Comparison of ENCODE assay signal across 31 mouse cellular contexts in genomic region chr6:139295701-139296100, GRCm38 (mm10).
DNase-seq lines count a peak whose midpoint lies in the region; ATAC-seq and TF ChIP-seq lines count a peak whose summit lies in the region.
"Had no signal": no experiment of that assay in that cellular context is flagged by ENCODE, and none has a peak within 500 bp of the region (broad histone marks: within the 10 kb centered on the region; RNA-seq: fewer than 3 reads in every experiment).

No protein-coding gene starts in this region.

- no peak overlapping the region for H3K9ac ChIP-seq in forebrain, postnatal 0 days
- H3K9ac ChIP-seq in forebrain, embryonic 11.5 days (ENCODE audit: low read length), result no peak overlapping the region
- H3K9ac ChIP-seq: forebrain, embryonic 12.5 days; heart, embryonic 12.5 days; hindbrain, embryonic 13.5 days; limb, embryonic 15.5 days; liver, embryonic 14.5 days; lung, embryonic 15.5 days had no signal

- peak; percentile 40; the same call in 1 of the 2 replicates for ATAC-seq in forebrain, postnatal 0 days
- no peak for ATAC-seq in forebrain, embryonic 11.5 days (replicated peaks; ENCODE audit: low FRiP score)
- ATAC-seq: intestine, embryonic 16.5 days; midbrain, embryonic 16.5 days; Patski had no signal

- no peak overlapping the region for H3K27ac ChIP-seq in forebrain, postnatal 0 days (ENCODE audit: low read depth, low read length)
- H3K27ac ChIP-seq in forebrain, embryonic 11.5 days (ENCODE audit: low read depth, low read length), result no peak overlapping the region
- H3K27ac ChIP-seq: forebrain, embryonic 12.5 days; heart, adult 2 months; hindbrain, embryonic 13.5 days; kidney, postnatal 0 days; limb, embryonic 10.5 days; limb, embryonic 15.5 days; liver, embryonic 14.5 days; lung, embryonic 15.5 days had no signal

- no peaks in the 10 kb centered on the region for H3K9me3 ChIP-seq in forebrain, postnatal 0 days (ENCODE audit: low read length)
- no peaks in the 10 kb centered on the region for H3K9me3 ChIP-seq in forebrain, embryonic 11.5 days (ENCODE audit: control insufficient read depth, low read length)
- H3K9me3 ChIP-seq: forebrain, embryonic 12.5 days; heart, embryonic 12.5 days; hindbrain, embryonic 13.5 days; limb, embryonic 10.5 days; limb, embryonic 15.5 days; lung, embryonic 15.5 days had no signal

- no peak overlapping the region for H3K4me2 ChIP-seq in forebrain, postnatal 0 days (ENCODE audit: low read depth)
- H3K4me2 ChIP-seq in forebrain, embryonic 11.5 days (ENCODE audit: low read depth, low read length, severe bottlenecking), result no peak overlapping the region
- H3K4me2 ChIP-seq: forebrain, embryonic 12.5 days; heart, embryonic 12.5 days; hindbrain, embryonic 13.5 days; limb, embryonic 15.5 days; lung, embryonic 15.5 days; midbrain, embryonic 11.5 days had no signal

- H3K36me3 ChIP-seq in forebrain, postnatal 0 days (ENCODE audit: insufficient read depth), result no peaks in the 10 kb centered on the region
- H3K36me3 ChIP-seq in forebrain, embryonic 11.5 days (ENCODE audit: control insufficient read depth, insufficient read depth, low read length), result no peaks in the 10 kb centered on the region
- H3K36me3 ChIP-seq: forebrain, embryonic 12.5 days; heart, embryonic 12.5 days; hindbrain, embryonic 13.5 days; limb, embryonic 10.5 days; limb, embryonic 15.5 days; lung, embryonic 15.5 days had no signal

- WGBS in forebrain, postnatal 0 days, result 34% methylated on average over 2 of the region's 2 CpGs
- WGBS in forebrain, embryonic 11.5 days, result 68% methylated on average over 2 of the region's 2 CpGs
- 31% methylated on average over 2 of the region's 2 CpGs for WGBS in lung, adult 2 months

- no peak for TF ChIP-seq CTCF in forebrain, postnatal 0 days (IDR thresholded peaks at IDR 0.05; ENCODE audit: low read depth)
- TF ChIP-seq CTCF in brain, embryonic 14.5 days (IDR thresholded peaks at IDR 0.05; ENCODE audit: borderline replicate concordance, extremely low read depth, insufficient read depth, insufficient read length), result no peak
- no peak for TF ChIP-seq CTCF in lung, adult 2 months (IDR thresholded peaks at IDR 0.05; ENCODE audit: insufficient read depth, low read length)

- DNase-seq in forebrain, postnatal 0 days, result peak; percentile 8
- no peak for DNase-seq in forebrain, embryonic 11.5 days (ENCODE audit: low spot score)
- DNase-seq in left cerebral cortex, adult 11 months (ENCODE audit: low spot score), result peak; percentile 40
- DNase-seq in left cerebral cortex, postnatal 4 days, result no peak
- peak; percentile 19 for DNase-seq in brain, embryonic 14.5 days (ENCODE audit: low read depth)
- peak; percentile 34 to 71 for DNase-seq in left cerebral cortex, postnatal 14 days (ENCODE audit: low spot score in 2 of 2)
- DNase-seq in lung, adult 2 months, result no peak
- no peak for DNase-seq in ovary, postnatal 36 days (ENCODE audit: low spot score)
- DNase-seq: adrenal gland, postnatal 25 days; cerebellum, adult 2 months; cerebellum, postnatal 14 days; gastrocnemius, postnatal 25 days; heart, adult 2 months; heart, postnatal 4 days; kidney, adult 8-10 months; kidney, postnatal 4 days; thymus, adult 18-20 months; thymus, postnatal 25 days had no signal

- intact Hi-C loops in left cerebral cortex, postnatal 4 days (cut with DNase I), result no loop called here
- intact Hi-C loops in left cerebral cortex, postnatal 14 days (cut with DNase I), result no loop called here

- H3K27me3 ChIP-seq in forebrain, postnatal 0 days (ENCODE audit: insufficient read depth, low read length), result no peaks in the 10 kb centered on the region
- no peaks in the 10 kb centered on the region for H3K27me3 ChIP-seq in forebrain, embryonic 11.5 days (ENCODE audit: control insufficient read depth, insufficient read depth, low read length)
- H3K27me3 ChIP-seq: forebrain, embryonic 12.5 days; heart, embryonic 12.5 days; hindbrain, embryonic 13.5 days; limb, embryonic 15.5 days; lung, embryonic 15.5 days had no signal

- H3K4me1 ChIP-seq in forebrain, postnatal 0 days (ENCODE audit: insufficient read depth), result no peaks in the 10 kb centered on the region
- H3K4me1 ChIP-seq in forebrain, embryonic 11.5 days (replicated peaks; ENCODE audit: control insufficient read depth, insufficient read depth, low read length), result no peaks in the 10 kb centered on the region
- H3K4me1 ChIP-seq in lung, adult 2 months (ENCODE audit: control insufficient read depth, insufficient read depth, low read length), result no peaks in the 10 kb centered on the region
- H3K4me1 ChIP-seq: forebrain, embryonic 12.5 days; heart, embryonic 12.5 days; hindbrain, embryonic 13.5 days; limb, embryonic 10.5 days; limb, embryonic 15.5 days; lung, embryonic 15.5 days had no signal

- no peak for TF ChIP-seq POLR2A in brain, embryonic 14.5 days (IDR thresholded peaks at IDR 0.05; ENCODE audit: borderline replicate concordance, extremely low read depth, insufficient read depth, insufficient read length, poor library complexity, severe bottlenecking)
- no peak for TF ChIP-seq POLR2A in lung, adult 2 months (IDR thresholded peaks at IDR 0.05; ENCODE audit: borderline replicate concordance, extremely low read depth, low read depth, low read length)

- no peak overlapping the region for H3K4me3 ChIP-seq in forebrain, postnatal 0 days (ENCODE audit: low read depth, low read length)
- no peak overlapping the region for H3K4me3 ChIP-seq in forebrain, embryonic 11.5 days (ENCODE audit: low read depth, low read length)
- no peak overlapping the region for H3K4me3 ChIP-seq in lung, adult 2 months (replicated peaks; ENCODE audit: extremely low read depth, low read depth, low read length)
- H3K4me3 ChIP-seq: erythroblast, embryonic 14.5 days; forebrain, embryonic 12.5 days; heart, adult 2 months; heart, embryonic 12.5 days; hindbrain, embryonic 13.5 days; limb, embryonic 10.5 days; limb, embryonic 15.5 days; lung, embryonic 15.5 days had no signal

Comparison
In these comparisons a context has a peak if more than half of its experiments do, and no peak if none do; other contexts are left out.
1. DNase-seq: peak in forebrain, postnatal 0 days (single experiment), left cerebral cortex, adult 11 months (single experiment), brain, embryonic 14.5 days (single experiment) and left cerebral cortex, postnatal 14 days (2 of 2); none in forebrain, embryonic 11.5 days (single experiment), left cerebral cortex, postnatal 4 days (single experiment), lung, adult 2 months (single experiment) and ovary, postnatal 36 days (single experiment).